Mouse (Mus musculus) testis, postnatal 10 days (tissue): ENCODE measurements around the gene Vmn1r142.
"Not testable (repeated sequence)": the region's sequence is repeated elsewhere in the genome, so short reads cannot be mapped to it uniquely, and the experiment has no call there.

Experiments
- DNase-seq: peaks from one replicate; pipeline ENCODE4 v3.0.0; 2021; ENCODE audit warnings: low spot score

The Vmn1r142 gene

GRCm38 (mm10) chr7:22163935-22164334 is at the start of gene Vmn1r142:
Vmn1r142 (minus strand) TSS chr7:22164035.
- not testable (repeated sequence) for DNase-seq

GRCm38 (mm10) chr7:22201164-22201563 is 37.3 kb upstream of the Vmn1r142 start, which contains the start of gene Gm8653:
Gm8653 (minus strand) TSS chr7:22201264.
- not testable (repeated sequence) for DNase-seq

- DNase-seq: not testable (repeated sequence)
Observed at GRCm38 (mm10) chr7:22189077-22189476, 25.2 kb upstream of the Vmn1r142 start, which contains the start of gene Vmn1r143. Vmn1r143 (plus strand) TSS chr7:22189377.

- not testable (repeated sequence) for DNase-seq
Observed at GRCm38 (mm10) chr7:22134641-22135040, 29.2 kb downstream of the Vmn1r142 start, which contains the start of gene Gm10666. Gm10666 (minus strand) TSS chr7:22134741.

GRCm38 (mm10) chr7:22118145-22118544 is 45.7 kb downstream of the Vmn1r142 start, which contains the start of gene Gm16451:
Gm16451 (minus strand) TSS chr7:22118245.
- DNase-seq: not testable (repeated sequence)
